Comparison of ENCODE assay signal across 7 mouse cellular contexts in genomic region chr7:107757308-107758151, GRCm38 (mm10). TPM values are rescaled to one million over a fixed set of nuclear protein-coding genes. Genes with fewer than 3 reads are reported as not detected.
A peak's percentile ranks its signal among the peaks of the same experiment; 100 is the strongest.
DNase-seq lines count a peak whose midpoint lies in the region; ATAC-seq lines count a peak whose summit lies in the region.

Gene Cyb5r2 (minus strand): TSS chr7:107758032.

- peak within 1 kb of the TSS; percentile 20 for H3K4me3 ChIP-seq in forebrain, embryonic 13.5 days
- H3K4me3 ChIP-seq in hindbrain, embryonic 15.5 days: peak within 1 kb of the TSS; percentile 21
- H3K4me3 ChIP-seq in lung, embryonic 15.5 days: peak within 1 kb of the TSS; percentile 21

- peaks cover 5% of the 10 kb centered on the region for H3K4me1 ChIP-seq in forebrain, embryonic 13.5 days
- peaks cover 4% of the 10 kb centered on the region; the same call in 1 of the 2 replicates for H3K4me1 ChIP-seq in hindbrain, embryonic 15.5 days (replicated peaks)
- peaks cover 5% of the 10 kb centered on the region for H3K4me1 ChIP-seq in lung, embryonic 15.5 days

- 0 out of 2 replicates have a peak within 1 kb of the TSS, but pooled peaks have one; percentile 30 for H3K9ac ChIP-seq in forebrain, embryonic 13.5 days
- no peak within 1 kb of the TSS for H3K9ac ChIP-seq in hindbrain, embryonic 15.5 days
- H3K9ac ChIP-seq in lung, embryonic 15.5 days: no peak within 1 kb of the TSS

- WGBS in forebrain, embryonic 13.5 days: 13% methylated on average over 23 of the region's 23 CpGs
- 21% methylated on average over 23 of the region's 23 CpGs for WGBS in hindbrain, embryonic 15.5 days
- WGBS in lung, embryonic 15.5 days: 9% methylated on average over 23 of the region's 23 CpGs

- peak; percentile 31 for DNase-seq in right cerebral cortex, adult 18-20 months
- DNase-seq in right cerebral cortex, postnatal 36 days (ENCODE audit: low spot score in 2 of 2): no peak
- peak; percentile 55 for DNase-seq in retina, postnatal 1 day
- DNase-seq in layer of hippocampus, adult 9-10 months (ENCODE audit: low spot score): no peak

- peak within 1 kb of the TSS; percentile 57 for H3K4me2 ChIP-seq in forebrain, embryonic 13.5 days
- H3K4me2 ChIP-seq in hindbrain, embryonic 15.5 days: peak within 1 kb of the TSS; percentile 56
- H3K4me2 ChIP-seq in lung, embryonic 15.5 days: peak within 1 kb of the TSS; percentile 49

- H3K36me3 ChIP-seq in forebrain, embryonic 13.5 days (ENCODE audit: poor library complexity, severe bottlenecking): no peaks in the 10 kb centered on the region
- no peaks in the 10 kb centered on the region for H3K36me3 ChIP-seq in hindbrain, embryonic 15.5 days
- H3K36me3 ChIP-seq in lung, embryonic 15.5 days: no peaks in the 10 kb centered on the region

- no peaks in the 10 kb centered on the region for H3K27me3 ChIP-seq in forebrain, embryonic 13.5 days
- no peaks in the 10 kb centered on the region for H3K27me3 ChIP-seq in hindbrain, embryonic 15.5 days
- no peaks in the 10 kb centered on the region for H3K27me3 ChIP-seq in lung, embryonic 15.5 days

- H3K27ac ChIP-seq in forebrain, embryonic 13.5 days: no peak within 1 kb of the TSS
- no peak within 1 kb of the TSS for H3K27ac ChIP-seq in hindbrain, embryonic 15.5 days (replicated peaks)
- H3K27ac ChIP-seq in lung, embryonic 15.5 days: no peak within 1 kb of the TSS

- no peaks in the 10 kb centered on the region for H3K9me3 ChIP-seq in forebrain, embryonic 13.5 days (replicated peaks)
- H3K9me3 ChIP-seq in hindbrain, embryonic 15.5 days: no peaks in the 10 kb centered on the region
- H3K9me3 ChIP-seq in lung, embryonic 15.5 days: no peaks in the 10 kb centered on the region

- ATAC-seq in forebrain, embryonic 13.5 days: peak; percentile 66; the same call in 1 of the 2 replicates
- peak; percentile 75 for ATAC-seq in hindbrain, embryonic 15.5 days (ENCODE audit: low FRiP score, low read depth)
- ATAC-seq in lung, embryonic 15.5 days (ENCODE audit: borderline replicate concordance, extremely low read depth, low FRiP score, low TSS enrichment): peak; percentile 71; the same call in 1 of the 2 replicates

RNA-seq across cellular contexts. Expression of gene Cyb5r2, which starts in this region (rescaled TPM):
- 0.10 TPM in 1 of 2 replicates, not detected in the other for polyA plus RNA-seq in forebrain, embryonic 13.5 days (2015; fragmentation: Nextera tagmentation; extraction: Ambion mirVana)
- polyA plus RNA-seq in hindbrain, embryonic 15.5 days (2015; fragmentation: Nextera tagmentation; extraction: Ambion mirVana): 0.13 TPM in 2 replicates
- polyA plus RNA-seq in lung, embryonic 15.5 days (2015; fragmentation: Nextera tagmentation; extraction: Ambion mirVana): 0.20 and 0.21 TPM in 2 replicates

Comparison
In these comparisons a context has a peak if more than half of its experiments do, and no peak if none do; other contexts are left out.
1. DNase-seq: peak in right cerebral cortex, adult 18-20 months (single experiment) and retina, postnatal 1 day (single experiment); none in right cerebral cortex, postnatal 36 days (0 of 2) and layer of hippocampus, adult 9-10 months (single experiment).
2. Peak in ATAC-seq, H3K4me3 ChIP-seq, H3K9ac ChIP-seq and H3K4me2 ChIP-seq in forebrain, embryonic 13.5 days; RNA of the gene not detected or under 1 TPM.
3. Peak in ATAC-seq, H3K4me3 ChIP-seq and H3K4me2 ChIP-seq in hindbrain, embryonic 15.5 days; RNA of the gene not detected or under 1 TPM.
4. Peak in ATAC-seq, H3K4me3 ChIP-seq and H3K4me2 ChIP-seq in lung, embryonic 15.5 days; RNA of the gene not detected or under 1 TPM.
5. Peak in every context shown above with its lines, with median percentiles within 50 percentile points of each other: ATAC-seq, H3K4me2 ChIP-seq and H3K4me3 ChIP-seq.